Mouse (Mus musculus): Measurements from ENCODE around the gene Efna3.

Gene Efna3

DNA sequence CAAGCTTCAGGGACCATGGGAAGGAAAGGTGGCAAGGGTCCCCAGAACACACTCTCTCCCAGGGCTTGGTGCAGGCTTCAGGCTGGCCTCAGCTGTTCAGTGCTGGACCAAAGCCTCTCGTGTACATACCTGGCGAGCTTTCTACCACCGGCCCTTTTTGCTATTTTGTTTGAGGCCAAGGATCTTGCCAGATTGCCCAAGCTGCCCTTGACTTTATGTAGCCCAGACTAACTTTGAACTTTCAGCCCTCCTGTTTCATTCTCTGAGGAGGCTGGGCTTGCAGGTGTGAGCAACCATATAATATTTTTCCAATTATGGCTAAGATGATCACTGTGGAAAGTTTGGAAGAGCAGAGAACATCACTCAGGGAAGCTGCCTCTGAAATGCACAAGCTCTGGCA lies 38.5 kb downstream of the Efna3 start:
- no peak for DNase-seq

DNA sequence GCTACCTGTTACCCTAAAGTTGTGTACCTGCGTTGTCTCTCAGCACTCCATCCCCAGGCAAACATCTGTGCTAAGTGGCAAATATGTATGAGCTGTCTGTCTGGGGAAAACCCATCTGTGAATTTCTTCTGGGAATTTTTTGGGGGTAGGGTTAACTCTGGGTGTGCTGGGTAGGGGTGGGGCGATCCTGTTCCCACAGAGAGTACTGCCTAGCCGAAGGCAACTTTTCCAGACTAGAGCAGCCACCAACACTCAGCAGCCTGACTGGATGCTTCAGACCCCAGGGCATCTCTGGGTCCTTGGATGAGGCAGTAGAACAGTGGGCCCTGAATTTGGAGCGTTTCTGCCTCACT lies 40.5 kb downstream of the Efna3 start:
- no peak for DNase-seq

DNA sequence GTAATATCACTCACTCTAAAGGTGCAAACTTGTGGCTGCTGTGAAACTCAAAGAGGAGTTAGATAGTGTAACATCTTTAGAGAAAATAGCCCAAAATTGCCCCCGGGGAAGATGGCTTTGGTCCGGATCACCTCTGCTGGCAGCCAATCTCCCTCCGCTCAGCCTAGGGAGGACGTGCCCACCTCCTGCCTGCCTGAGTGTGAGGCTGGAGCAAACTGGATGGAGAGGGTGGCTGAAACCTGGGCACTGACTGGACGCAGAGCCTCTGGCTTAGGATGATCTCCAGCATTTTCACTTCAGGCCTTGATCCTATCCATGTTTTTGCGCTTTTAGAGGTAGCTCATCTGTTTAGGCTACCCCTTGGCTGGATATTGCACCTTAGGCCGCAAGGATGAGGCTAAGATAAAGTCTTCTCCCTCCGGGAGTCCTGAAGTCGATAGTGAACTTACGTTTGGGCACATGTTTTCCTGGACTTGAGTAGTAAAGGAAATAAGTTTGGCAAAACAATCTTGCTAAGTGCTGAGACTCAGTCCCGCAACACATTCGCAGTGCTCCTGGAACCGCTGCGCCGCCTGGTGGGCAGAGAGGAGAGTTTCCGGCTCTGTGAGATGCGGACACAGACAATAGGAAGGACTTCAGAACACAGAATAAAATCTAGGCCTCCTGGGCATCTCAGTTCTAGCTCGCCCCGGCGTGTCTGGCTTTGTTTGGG lies 41.0 kb downstream of the Efna3 start:
- DNase-seq = peak; percentile 86 to 90

DNA sequence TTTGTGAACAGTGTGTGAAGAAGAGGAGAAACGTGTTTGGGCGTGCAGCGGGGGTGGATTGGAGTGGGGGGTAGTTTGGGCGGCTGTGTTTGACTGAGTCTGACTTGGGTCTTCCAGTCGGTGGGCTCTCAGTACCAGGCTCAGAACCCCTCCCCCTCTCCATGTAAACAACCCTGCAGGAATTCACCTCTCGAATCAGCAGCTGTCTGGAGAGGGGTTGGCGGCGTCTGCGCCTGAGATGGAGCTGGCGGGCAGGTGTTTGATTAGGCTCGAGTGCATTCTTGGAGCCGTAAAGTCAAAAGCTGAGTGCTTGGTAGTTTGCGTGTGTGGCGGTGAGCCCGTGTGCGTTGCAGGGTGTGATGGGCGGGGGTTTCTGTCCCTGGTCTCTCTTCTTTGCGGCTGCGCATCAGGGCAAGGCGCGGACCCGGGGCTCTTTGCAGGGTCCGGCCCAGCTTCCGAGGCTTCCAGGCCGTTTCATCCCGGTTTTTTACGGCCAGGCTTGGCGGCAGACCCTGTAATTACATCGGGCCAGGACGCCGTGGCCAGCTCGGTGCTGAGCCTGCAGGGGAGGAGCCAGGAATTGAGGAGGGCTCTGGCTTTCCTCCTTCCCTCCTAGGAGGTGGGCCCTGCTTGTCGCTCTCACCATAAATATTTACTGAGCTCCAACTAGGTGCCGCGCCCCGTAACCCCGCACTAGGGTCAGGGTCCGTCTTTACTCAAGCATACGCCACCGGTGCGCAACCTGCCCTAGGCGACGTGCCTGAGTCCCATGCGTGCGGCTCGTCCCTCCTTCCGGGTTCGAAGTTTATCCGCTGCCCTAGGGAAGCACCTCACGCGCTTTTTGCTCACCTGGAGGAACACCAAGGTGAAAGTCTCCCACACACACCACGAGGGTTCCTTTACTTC lies 41.9 kb downstream of the Efna3 start, which contains the start of gene Efna1:
Gene Efna1, minus strand, starts transcription at position 537 of the 906 bp plus-strand sequence.
- peak; percentile 84 to 94 for DNase-seq

DNA sequence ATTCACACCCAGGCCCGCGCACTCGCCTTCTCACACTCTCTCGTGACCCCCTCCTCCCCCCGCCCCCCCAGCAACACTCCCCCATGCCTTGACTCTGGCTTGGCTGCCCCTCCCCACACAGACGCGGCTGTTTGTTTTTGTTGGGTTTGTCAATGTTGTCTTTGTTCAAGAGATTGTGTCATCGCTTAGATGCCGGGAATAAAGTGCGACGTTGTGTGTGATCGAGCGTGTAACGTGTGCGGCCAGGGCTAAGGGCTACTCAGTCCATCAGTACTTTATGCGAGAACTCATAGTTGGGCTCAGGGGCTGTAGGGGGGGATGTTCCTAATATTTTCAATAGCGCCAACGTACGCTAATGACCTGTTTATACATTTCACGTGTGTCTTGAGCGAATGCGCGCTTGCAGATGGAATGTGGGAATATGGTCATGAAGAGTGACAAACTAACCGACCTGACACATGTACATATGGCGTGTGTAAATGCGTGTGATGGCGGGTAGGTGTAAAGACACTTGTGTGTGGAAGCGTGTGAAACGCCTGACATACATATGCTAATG lies 42.6 kb downstream of the Efna3 start:
- DNase-seq = peak in 1 of 2 experiments; percentile 46

DNA sequence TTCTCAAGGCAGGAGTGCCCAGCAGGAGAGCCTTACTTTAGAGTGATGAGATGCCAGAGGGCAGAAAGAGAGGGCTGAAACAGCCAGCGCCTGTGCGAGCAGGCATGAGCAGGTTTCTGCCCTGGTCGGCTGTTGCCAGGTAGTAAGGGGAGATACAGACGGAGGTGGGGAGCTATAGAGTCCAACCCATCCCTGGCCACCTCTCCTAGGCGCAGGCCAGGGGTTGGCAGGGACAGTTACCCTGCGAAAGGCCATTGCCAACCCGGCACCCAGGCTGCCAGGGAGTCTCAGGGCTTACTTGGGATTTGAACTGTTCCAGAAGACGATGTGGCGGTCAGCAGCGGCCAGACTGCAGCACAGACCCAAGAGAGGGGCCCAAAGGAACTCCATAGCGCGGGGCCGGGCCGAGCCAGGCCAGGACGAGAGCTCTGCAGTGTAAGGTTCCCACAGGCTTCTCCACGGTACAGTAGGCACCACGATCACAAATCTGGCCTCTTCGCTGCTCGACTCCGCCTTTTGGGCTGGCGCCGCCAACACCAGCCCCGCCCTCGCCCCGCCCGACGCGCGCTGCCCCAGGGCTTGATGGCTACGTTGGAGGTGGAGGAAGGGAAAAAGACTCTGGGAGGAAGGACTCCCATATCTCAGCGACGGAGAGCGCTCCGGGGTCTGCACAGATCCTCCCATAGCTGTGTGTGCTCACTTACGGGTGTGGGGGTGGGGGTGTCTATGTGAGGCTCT lies 43.4 kb downstream of the Efna3 start:
- DNase-seq = peak; percentile 94 to 96

DNA sequence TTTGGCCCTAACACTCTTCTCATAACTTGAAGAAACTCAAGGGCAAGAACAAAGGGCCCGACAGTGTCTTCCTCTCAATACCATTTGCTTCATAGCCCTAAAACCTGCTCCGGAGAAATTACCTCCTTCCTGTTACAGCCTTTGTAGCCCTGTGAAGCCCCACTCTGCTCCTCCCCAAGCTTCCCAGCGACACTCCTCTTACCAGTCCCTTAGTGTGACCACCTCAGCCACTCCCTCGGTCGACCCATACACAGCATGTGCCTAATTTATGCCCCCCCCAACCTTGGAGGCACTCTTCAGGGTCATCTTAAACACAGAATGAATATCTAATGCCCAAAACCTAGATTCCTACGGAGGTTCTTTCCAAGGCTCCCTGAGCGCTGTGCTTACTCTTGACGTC lies 44.1 kb downstream of the Efna3 start:
- peak in 1 of 2 experiments; percentile 46 for DNase-seq

DNA sequence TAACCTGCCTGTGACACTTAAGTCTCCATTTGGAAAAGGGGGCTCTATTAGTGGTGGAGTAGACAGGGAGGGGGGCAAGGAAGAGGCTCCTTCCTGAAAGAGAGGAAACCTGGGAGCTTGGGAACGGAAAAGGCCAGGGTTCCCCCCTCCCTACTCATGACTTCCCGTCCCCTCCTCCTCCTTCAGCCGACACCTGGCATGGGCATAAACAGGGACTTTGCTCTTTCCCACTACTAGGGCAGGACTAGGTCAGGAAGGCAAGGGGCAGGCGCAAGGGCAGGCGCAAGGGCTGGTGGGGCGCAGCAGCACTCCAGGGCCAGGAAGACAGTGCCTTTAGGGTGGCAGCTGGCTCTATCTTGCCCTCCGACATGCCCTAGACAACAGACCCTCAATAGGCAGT lies 44.7 kb downstream of the Efna3 start:
- DNase-seq = peak; percentile 82 to 94

DNA sequence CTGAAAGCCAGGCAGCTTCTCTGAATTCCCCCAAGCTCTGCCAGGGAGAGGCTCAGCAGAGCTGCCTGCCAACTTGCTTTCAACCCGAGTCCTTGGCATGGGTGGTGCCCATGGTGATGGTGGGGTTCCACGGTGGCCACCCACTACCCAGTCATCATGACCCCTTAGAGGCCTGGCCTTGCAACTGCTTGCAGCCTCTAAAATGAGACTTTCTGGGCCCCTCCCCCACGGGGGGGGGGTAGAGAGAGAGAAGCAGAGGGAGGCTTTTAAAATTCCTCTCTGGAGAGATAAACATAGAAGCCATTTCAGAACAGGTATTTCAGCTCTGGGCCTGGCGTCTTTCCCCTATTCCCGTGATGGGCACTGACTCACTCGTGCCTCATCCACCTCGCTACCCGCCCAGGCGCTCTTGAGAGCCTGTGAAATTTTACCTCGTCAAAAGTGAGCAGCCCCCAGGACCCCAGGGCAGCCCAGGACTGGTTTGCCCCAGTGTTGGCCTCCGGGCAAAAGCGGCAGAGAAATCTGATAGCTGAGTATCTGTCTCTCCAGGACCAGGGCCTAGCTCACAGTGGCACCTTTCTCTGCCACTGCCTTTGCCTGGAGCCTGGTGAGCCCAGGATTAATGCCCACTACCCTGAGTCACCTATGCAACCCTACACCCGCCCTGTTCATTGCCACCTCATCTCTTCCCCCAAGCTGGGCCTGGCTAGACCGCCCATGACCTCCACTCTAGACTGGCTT lies 45.3 kb downstream of the Efna3 start:
- peak; percentile 41 to 67 for DNase-seq

DNA sequence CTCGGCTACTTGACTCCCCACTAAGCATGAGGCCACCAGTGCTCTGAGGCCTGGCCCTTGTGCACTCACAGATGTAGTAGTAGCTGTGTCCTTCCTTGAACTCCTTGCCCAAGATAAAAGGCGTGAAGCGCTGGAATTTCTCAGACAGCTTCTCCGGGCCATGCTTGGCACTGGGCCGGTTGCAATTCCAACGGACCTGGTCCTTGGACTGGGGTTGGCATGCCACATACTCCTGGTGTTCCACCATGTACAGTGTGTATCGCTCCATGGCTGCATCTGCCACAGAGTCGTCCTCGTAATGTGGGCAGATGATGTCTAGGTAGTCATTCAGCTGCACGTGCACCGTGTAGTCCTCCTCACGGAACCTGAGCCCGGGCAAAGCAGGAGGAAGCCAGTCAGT lies 46.7 kb downstream of the Efna3 start:
- DNase-seq = peak in 1 of 2 experiments; percentile 63

DNA sequence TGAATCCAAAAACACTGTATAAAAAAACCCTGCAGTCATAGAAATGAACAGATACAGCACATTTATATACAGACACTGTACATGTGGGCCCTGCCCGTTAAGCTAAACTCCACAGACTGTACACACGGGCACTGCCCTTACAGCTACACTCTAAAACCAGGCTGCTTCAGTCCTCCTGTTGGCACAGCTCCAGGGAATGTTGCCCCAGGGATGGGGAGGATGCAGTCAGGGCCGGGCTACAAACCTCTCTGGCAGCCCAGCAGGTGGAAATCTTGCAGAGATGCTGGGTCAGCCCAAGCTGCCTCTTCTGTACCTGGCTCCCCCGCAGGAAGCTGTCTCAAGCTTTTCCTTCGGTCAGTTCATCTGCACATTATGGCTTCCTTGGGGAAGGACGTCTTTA lies 51.0 kb downstream of the Efna3 start:
- peak; percentile 64 to 72 for DNase-seq

DNA sequence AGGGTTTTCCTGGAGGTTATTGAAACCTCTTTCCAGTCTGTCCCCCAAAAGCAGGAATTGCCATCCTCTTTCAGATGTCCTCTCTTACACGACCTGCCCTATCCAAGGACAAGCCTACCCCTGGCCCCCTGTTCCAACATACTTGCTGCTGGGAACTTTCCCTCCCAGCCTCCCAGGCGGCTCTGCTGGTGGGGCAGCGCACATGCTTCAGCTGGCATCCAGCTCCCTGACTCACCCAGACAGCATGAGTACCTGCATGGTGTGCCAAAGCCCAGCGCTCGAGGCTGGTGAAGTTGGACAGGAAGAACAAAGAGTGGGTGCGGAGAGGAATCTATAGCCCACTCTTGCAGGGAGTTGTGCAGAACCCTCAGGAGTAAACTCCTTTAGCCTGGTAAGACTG lies 51.9 kb downstream of the Efna3 start:
- DNase-seq = peak; percentile 34 to 66

DNA sequence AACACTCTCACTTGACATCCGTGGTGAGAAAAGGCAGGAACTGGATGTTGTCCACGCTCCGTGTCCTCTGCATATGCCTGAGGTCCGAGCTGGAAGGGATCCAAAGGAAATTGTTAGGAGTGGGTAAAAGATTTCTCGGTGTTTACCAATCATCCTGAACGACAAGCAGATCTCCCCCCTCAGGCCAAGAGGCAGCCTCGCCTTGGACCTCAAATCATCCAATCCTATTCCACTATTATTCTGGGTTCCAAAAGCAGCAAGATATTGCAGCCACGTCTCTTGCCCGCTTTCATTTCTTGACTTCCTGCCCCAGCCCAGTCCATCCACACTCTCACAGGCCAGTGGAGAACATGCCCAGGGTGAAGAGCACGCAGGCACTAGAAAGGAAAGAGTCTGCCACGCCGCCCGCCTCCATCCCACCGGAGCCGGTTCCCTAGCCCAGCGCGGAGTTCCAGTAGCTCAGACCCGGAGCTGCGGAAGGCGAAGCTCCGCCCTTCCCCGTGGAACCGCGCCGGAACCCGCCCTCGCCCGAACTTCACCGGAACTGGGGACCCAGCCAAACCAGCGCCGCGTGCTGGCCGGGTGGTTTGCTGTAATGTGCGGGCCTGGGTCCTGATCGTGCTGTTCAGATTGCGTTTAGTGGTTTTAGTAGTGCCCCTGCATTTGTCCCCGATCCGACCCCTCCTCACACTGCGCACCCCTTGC lies 52.6 kb downstream of the Efna3 start, which contains the start of gene Slc50a1:
Gene Slc50a1, minus strand, starts transcription at position 520 of the 705 bp plus-strand sequence.
- DNase-seq = peak; percentile 88 to 92

DNA sequence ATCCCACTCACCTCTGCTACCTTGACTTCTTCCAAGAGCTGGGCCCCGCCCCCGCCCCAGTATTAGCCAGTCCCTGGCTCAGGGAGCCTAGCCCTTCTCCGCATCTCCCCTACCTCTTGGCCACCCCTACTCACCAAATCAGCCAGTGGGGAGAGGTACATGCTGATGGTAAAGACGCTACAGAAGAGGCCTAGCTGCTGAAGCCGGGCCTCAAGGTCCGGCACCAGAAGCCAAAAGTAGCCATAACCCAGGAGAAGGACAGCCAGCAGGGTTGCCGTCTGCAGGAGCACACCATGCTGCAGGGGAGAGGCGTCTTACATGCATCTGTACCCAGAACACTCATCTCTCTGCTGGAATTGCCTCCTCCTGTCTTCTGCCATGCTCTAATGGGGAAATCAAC lies 53.8 kb downstream of the Efna3 start:
- no peak for DNase-seq

DNA sequence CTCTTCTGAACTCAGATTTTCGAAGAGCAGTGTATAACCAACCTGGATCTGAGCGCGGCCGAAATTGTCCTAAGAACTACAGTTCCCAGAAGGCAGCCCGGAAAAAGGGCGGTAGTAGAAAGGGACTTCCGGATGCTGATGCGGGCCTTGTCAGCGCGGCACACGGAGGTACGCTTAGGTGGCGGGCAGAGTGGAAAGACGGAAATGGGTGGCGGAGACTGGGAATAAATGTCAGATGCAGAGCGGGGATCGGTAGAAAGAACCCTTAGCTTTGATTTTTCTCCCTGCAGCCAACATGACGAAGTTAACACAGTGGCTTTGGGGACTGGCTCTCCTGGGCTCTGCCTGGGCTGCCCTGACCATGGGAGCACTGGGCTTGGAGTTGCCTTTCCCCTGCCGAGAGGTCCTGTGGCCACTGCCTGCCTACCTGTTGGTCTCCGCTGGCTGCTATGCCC lies 56.3 kb downstream of the Efna3 start:
- peak; percentile 85 to 90 for DNase-seq

All from kidney, postnatal 25 days (tissue).